Mouse (Mus musculus) left cerebral cortex, adult 2 months (tissue): Measurements from ENCODE around the gene Olfr281. TPM values are rescaled to one million over a fixed set of nuclear protein-coding genes. Genes with fewer than 3 reads are reported as not detected.
A peak's percentile ranks its signal among the peaks of the same experiment; 100 is the strongest.

ENCODE experiments used
- DNase-seq, 2 experiments: peaks; one replicate each; pipeline ENCODE4 v3.0.0; 2021 to 2022; ENCODE audit warnings: low spot score in 2 of 2, mixed read lengths in 1 of 2; ENCODE audit errors: extremely low spot score in 1 of 2
- H3K27ac ChIP-seq: fragments of 200-600 bp; 2 replicates; pipeline ENCODE4 v1.8.1; 2022
- H3K4me3 ChIP-seq: fragments of 200-600 bp; 2 replicates; pipeline ENCODE4 v1.8.1; 2022
- CTCF ChIP-seq: fragments of 200-600 bp; IDR thresholded peaks from 2 replicates; pipeline ENCODE4 v1.8.1; 2022; ENCODE audit warnings: antibody characterized with exemption, mild to moderate bottlenecking, moderate library complexity
- intact Hi-C: fragments of 180-260 bp; cut with DNase I; formaldehyde crosslinking; loops from one replicate; pipeline ENCODE4 v1.15.1; 2025
- total RNA-seq, 2 experiments: library from RNA; stranded (reverse); gene quantifications; 2 replicates each; pipeline ENCODE4 v1.2.3; 2021

Gene Olfr281
- total RNA-seq, 2 experiments from 2014 or later = not detected

DNA sequence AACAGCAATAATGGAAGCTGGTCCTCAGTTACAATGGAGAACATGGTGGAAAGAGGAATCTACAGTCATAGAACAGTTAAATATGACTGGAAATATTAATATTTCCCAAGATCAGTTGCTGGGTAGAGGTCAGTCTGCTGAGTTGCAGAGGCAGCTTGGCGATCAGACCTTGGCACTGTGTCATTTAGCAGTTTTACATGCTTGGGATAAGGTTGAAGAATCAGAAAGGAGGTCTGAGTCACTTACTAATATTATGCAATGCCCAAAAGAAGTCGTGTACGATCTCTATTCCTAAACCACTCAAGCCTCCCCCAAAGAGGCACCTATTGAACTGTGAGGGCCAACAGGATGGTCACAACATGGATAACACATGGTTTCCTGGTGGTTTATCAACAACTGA lies 7.8 kb upstream of the Olfr281 start:
- H3K4me3 ChIP-seq = no peak overlapping the region
- no peak overlapping the region for H3K27ac ChIP-seq
- intact Hi-C loops = no loop called here
- no peak for TF ChIP-seq CTCF
- no peak for DNase-seq

DNA sequence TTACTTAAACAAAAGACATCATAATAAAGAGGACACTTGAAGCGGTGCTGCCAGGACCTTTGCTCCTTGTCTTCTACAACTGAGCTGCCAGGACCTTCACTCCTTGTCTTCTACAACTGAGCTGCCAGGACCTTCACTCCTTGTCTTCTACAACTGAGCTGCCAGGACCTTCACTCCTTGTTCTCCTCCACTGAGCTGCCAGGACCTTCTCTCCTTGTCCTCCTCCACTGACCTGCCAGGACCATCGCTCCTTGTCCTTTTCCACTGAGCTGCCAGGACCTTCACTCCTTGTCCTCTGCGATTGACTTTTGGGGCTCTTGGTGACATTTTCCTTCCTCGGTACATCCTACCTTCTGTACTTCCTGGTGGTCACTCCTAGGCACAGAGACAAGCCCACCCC lies 3.9 kb upstream of the Olfr281 start:
- intact Hi-C loops = no loop called here
- Histone ChIP-seq H3K27ac (no peak overlapping the region), H3K4me3 (no peak overlapping the region)
- no peak for TF ChIP-seq CTCF
- DNase-seq = no peak

DNA sequence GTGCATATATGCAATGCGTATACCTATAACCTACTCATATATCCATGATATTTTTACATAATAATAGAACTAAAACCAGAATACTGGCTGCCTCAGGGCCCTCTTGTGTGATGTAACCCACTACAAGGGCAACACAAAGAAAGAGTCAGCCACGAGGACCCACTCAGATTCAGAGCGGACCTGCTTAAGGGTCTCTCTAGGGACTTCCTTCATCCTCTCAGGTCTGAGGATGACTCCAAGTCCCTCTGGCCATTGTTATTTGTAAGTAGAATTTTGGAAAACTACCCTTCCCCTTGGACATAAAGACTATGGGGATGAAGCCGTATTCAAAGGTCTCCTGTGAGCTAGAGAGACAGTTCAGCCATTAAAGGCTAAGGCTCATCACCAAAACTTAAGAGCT lies 17.2 kb downstream of the Olfr281 start, which contains the start of gene OR5BS1P:
OR5BS1P (plus strand) TSS at position 301 of the 400 bp plus-strand sequence.
- H3K4me3 ChIP-seq = no peak within 1 kb of the TSS
- no peak for DNase-seq
- TF ChIP-seq CTCF = no peak
- H3K27ac ChIP-seq = no peak within 1 kb of the TSS
- intact Hi-C loops = no loop called here

DNA sequence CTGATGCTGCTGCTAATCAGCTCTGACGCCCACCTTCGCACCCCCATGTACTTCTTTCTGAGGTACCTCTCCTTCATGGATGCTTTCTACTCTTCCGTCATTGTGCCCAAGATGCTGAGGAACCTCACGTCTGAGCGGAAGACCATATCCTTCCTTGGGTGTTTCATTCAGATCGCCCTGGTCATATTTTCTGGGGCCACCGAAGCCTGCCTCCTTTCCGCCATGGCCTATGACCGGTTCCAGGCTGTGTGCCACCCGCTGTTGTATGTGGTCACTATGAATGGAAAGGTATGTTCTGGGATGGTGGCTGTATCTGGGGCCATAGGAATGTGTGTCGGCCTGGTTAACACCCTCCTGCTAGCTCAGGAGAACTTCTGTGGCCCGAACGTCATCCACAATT lies 19.2 kb downstream of the Olfr281 start:
- TF ChIP-seq CTCF = no peak
- DNase-seq = no peak
- no peak overlapping the region for H3K4me3 ChIP-seq
- no peak overlapping the region for H3K27ac ChIP-seq
- intact Hi-C loops = no loop called here

DNA sequence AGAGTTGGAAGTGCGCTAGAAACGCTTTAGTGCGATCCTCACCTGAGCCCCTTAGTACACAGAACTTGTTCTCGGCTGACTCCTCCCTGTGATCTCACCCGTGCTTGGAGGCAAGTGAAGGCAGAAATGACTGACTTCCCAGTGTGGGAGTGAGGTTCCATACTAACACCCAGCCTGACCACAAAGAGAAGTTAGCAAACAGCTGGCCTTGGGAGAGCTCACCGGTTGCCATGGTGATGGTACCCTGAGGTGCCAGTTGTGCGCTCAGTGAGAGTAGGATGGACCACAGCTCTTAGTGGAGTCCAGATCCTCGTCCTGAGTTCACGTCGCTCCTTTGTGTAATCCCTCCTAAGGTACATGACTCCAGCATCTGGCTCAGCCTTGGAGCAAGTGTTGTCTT lies 22.6 kb downstream of the Olfr281 start:
- TF ChIP-seq CTCF = no peak
- intact Hi-C loops = no loop called here
- H3K27ac ChIP-seq = no peak overlapping the region
- DNase-seq = no peak
- no peak overlapping the region for H3K4me3 ChIP-seq

DNA sequence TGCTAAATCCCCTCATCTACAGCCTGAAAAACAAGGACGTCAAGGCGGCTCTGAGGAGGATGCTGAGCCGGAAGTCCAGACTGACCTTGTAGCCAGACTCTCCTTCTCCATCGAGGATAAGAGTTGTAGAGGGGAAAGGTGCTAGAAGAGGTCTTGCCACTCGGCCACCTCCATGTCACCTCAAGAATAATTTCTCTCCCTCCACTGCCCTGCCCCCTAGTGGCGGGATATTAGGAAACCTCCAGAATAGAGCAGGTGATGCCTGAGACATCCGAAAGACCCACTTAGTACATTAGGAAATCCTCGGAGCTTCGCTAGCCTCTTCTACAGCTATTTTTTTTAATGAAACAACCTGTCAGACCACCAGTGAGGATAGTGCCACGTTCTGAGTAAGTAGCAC lies 23.0 kb downstream of the Olfr281 start:
- no peak overlapping the region for H3K27ac ChIP-seq
- DNase-seq = peak; percentile 19 to 31
- peak; percentile 61 for TF ChIP-seq CTCF
- no peak overlapping the region for H3K4me3 ChIP-seq
- intact Hi-C loops = no loop called here

DNA sequence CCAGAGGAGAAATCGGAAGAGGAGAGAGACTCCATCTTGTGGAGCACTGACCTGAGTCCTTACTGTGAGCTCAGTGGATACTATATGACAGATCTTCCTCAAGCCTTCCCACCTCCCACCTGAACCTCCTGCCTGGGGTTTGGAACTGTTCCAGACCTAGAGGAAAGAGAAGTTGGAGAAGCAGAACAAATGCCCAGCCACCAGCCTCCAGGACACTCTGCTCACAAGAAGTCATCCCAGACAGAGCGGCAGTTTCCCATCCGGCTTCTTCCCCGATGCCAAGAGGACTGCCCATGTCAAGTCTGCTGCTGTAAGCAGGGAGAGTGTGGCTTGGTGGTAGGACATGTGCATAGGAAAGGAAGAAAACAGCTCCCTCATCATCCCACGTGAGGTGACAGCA lies 23.9 kb downstream of the Olfr281 start:
- intact Hi-C loops = no loop called here
- TF ChIP-seq CTCF = no peak
- Histone ChIP-seq H3K4me3 (no peak overlapping the region), H3K27ac (no peak overlapping the region)
- DNase-seq = no peak

DNA sequence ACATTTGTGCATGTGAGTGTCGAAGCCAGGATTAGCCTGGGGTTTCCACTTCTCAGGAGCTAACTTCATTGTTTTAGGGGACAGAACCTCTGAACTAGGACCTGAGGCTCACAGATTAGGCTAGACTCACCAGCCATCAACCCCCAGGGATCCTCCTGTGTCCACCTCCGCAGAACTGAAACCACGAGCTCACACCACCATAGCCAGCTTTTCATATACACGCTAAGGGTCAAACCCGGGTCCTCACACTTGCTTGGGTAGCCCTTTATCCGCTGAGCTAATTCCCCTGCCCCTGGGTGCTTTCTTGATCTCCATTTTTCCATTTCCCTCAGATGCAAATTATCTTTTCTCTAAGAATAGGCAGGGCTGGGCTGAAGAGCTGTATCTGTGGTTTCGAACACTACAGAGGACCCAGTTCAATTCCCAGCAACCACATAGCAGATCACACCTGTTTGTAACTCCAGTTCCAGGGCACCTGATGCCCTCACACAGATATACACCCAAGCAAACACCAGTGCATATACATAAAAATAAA lies 27.2 kb downstream of the Olfr281 start:
- intact Hi-C loops = no loop called here
- Histone ChIP-seq H3K27ac (no peak overlapping the region), H3K4me3 (no peak overlapping the region)
- no peak for TF ChIP-seq CTCF
- no peak for DNase-seq

DNA sequence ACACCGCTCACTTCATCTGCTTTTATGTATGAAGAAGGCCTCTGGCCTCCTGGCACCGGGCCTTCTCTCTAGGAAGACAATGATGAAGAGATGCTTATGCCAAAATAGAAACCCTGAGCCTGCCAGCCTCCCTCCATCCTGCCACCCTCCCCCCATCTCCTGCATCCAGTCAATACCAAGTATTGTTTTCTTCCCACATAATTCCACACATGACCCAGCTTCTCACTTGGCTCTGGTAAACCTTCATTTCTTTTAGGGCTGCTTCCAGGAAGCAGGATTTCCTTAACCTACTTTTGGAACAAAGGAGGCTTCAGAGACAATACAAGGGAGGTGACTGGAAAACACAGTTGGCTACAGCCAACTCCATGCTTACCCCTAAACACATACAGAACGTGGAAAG lies 30.3 kb downstream of the Olfr281 start, which contains the start of gene Lalba:
Lalba (minus strand) TSS at position 21 of the 400 bp plus-strand sequence.
- H3K27ac ChIP-seq = no peak within 1 kb of the TSS
- no peak for DNase-seq
- H3K4me3 ChIP-seq = no peak within 1 kb of the TSS
- TF ChIP-seq CTCF = no peak
- intact Hi-C loops = no loop called here

DNA sequence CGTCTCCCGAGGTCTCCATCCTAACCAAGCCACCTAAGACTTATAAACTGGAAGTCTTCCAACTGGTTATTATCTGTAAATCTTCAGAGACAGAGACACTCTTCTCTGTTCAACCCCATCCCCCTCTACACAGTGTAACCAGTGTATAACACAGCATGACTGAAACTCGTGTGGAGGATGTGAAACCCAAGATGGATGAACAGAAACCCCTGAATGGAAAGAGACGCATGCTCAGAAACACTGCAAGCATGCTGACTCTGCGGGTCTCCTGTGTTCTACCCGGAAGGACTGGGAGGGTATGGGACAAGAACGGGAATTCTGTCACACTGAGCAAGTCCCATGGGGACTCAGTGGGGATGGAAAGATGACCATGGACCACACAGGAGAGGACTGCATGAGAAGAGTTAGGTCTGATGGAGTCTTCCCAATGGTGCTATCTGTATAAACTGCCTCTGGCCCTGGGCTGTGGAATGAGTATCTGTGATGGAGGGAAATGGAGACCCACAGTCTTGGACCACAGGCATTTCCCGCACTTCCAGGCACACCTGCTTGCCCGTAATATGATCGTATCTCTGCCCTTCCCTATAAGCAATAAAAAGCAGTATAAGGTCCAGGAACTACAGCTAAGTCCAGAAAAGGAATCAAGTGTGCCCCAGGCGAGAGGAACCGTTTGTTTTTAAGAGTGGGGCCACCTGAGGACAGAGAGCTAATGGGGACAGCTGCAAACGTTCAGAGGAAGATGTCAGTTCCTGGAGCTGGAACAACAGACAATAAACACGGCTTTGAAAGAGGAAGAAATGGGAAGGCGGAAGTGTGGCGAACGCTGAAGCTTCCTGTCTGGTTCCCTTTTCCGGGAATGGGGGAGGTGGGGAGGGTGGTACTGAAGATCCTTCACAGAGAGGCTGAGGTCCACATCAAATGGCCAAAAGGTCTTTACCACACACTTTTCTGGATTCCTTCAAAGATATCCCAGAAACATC lies 31.8 kb downstream of the Olfr281 start:
- intact Hi-C loops = no loop called here
- no peak overlapping the region for H3K4me3 ChIP-seq
- no peak overlapping the region for H3K27ac ChIP-seq
- no peak for DNase-seq
- no peak for TF ChIP-seq CTCF

DNA sequence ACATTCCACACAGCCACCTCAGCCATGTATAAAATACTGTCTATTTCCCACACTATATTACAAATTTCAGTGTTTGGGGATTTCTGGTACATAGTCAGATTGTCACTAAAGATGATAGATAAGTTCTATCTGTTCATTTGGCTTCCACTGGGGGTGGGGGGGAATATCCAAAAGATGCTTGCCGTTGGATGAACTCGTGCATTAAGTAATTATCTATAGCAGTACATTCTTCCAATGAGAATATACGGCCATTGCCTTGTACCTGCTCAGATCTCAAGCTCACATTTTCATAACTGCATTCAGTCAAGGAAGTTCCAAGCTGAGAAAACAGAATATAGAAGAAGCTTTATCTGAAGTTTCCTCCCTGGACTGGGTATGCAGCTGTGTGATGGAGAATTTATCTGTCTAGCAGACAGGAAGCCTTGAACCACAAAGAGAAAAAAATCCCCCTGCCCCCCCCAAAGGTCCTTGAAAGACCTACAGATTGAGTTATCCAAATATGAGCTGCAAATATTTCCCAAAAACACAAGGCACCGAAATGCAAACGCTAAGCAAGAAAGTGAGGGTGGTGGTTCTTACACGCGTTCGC lies 34.1 kb downstream of the Olfr281 start:
- Histone ChIP-seq H3K4me3 (no peak overlapping the region), H3K27ac (no peak overlapping the region)
- no peak for TF ChIP-seq CTCF
- intact Hi-C loops = no loop called here
- no peak for DNase-seq

DNA sequence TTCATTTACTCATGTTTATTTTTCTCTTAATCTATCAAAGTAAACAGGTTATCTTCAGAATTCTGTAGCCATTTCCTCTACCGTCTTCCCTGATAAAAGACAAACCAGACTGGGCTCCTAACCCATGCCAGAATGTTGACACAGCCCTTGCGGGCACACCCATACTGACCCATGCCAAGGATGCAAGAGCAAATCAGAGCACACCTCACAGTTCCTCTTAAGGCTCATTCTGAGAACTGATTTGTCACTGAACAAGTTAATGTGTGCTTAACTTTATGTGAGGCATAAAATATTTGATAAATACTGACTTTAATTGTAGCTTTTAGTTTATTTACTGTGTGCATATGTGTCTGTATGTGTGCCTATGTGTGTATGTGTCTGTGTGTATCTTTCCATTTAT lies 38.9 kb downstream of the Olfr281 start:
- no peak for DNase-seq
- Histone ChIP-seq H3K27ac (no peak overlapping the region), H3K4me3 (no peak overlapping the region)
- no peak for TF ChIP-seq CTCF
- intact Hi-C loops = no loop called here
